Mouse (Mus musculus) lung, postnatal 0 days (tissue): ENCODE results near the gene Nrp2.

Source experiments
- CTCF ChIP-seq: IDR thresholded peaks from 2 replicates; pipeline ENCODE4 v1.5.1; 2016; ENCODE audit warnings: antibody characterized with exemption, mild to moderate bottlenecking
- EP300 ChIP-seq: IDR thresholded peaks from 2 replicates; pipeline ENCODE4 v1.6.1; 2016; ENCODE audit warnings: antibody characterized with exemption, mild to moderate bottlenecking, control low read depth

- no peak for TF ChIP-seq EP300
- no peak for TF ChIP-seq CTCF
Observed at GRCm38 (mm10) chr1:62782155-62782554, 79.1 kb downstream of the Nrp2 start.
